Mouse (Mus musculus): Measurements from ENCODE around the gene Igfbp7. TPM values are rescaled to one million over a fixed set of nuclear protein-coding genes. Genes with fewer than 3 reads are reported as not detected.
A peak's percentile ranks its signal among the peaks of the same experiment; 100 is the strongest.

The Igfbp7 gene
- polyA plus RNA-seq, 1 experiment = 4,855 TPM

GRCm38 (mm10) chr5:77436308-77436707 lies 28.5 kb upstream of the Igfbp7 start:
- no peak for DNase-seq
- Histone ChIP-seq H3K4me1 (ENCODE audit: control insufficient read depth, insufficient read depth, low read length) (peaks cover 20% of the 10 kb centered on the region; the same call in 1 of the 2 replicates), H3K36me3 (ENCODE audit: control insufficient read depth, insufficient read depth, low read length) (no peaks in the 10 kb centered on the region), H3K4me3 (ENCODE audit: insufficient read depth, low read depth, low read length) (no peak overlapping the region), H3K27ac (ENCODE audit: insufficient read depth, low read depth, low read length) (no peak overlapping the region), H3K27me3 (replicated peaks; ENCODE audit: control insufficient read depth, insufficient read depth, low read length) (no peaks in the 10 kb centered on the region)
- 63% methylated on average over 4 of the region's 4 CpGs for WGBS
- TF ChIP-seq CTCF (conservative IDR thresholded peaks at IDR 0.05; ENCODE audit: insufficient read depth, insufficient read length, low read depth, low read length) (no peak), POLR2A (IDR thresholded peaks at IDR 0.05; ENCODE audit: low read depth, low read length) (no peak)

- Histone ChIP-seq H3K27me3 (replicated peaks; ENCODE audit: control insufficient read depth, insufficient read depth, low read length) (no peaks in the 10 kb centered on the region), H3K4me1 (ENCODE audit: control insufficient read depth, insufficient read depth, low read length) (peaks cover 20% of the 10 kb centered on the region; the same call in 1 of the 2 replicates), H3K27ac (ENCODE audit: insufficient read depth, low read depth, low read length) (no peak overlapping the region), H3K4me3 (ENCODE audit: insufficient read depth, low read depth, low read length) (no peak overlapping the region), H3K36me3 (ENCODE audit: control insufficient read depth, insufficient read depth, low read length) (no peaks in the 10 kb centered on the region)
- WGBS = 13% methylated on average over 11 of the region's 11 CpGs
- DNase-seq = peak; percentile 55
- TF ChIP-seq CTCF (conservative IDR thresholded peaks at IDR 0.05; ENCODE audit: insufficient read depth, insufficient read length, low read depth, low read length) = no peak
- no peak for TF ChIP-seq POLR2A (IDR thresholded peaks at IDR 0.05; ENCODE audit: low read depth, low read length)
Measured at GRCm38 (mm10) chr5:77434060-77434459, 26.2 kb upstream of the Igfbp7 start.

- Histone ChIP-seq H3K4me3 (ENCODE audit: insufficient read depth, low read depth, low read length) (no peak overlapping the region), H3K27me3 (replicated peaks; ENCODE audit: control insufficient read depth, insufficient read depth, low read length) (no peaks in the 10 kb centered on the region), H3K36me3 (ENCODE audit: control insufficient read depth, insufficient read depth, low read length) (no peaks in the 10 kb centered on the region), H3K27ac (ENCODE audit: insufficient read depth, low read depth, low read length) (peak overlapping the region; percentile 5; the same call in 1 of the 2 replicates), H3K4me1 (ENCODE audit: control insufficient read depth, insufficient read depth, low read length) (peaks cover 22% of the 10 kb centered on the region; the same call in 1 of the 2 replicates)
- peak; percentile 64 for DNase-seq
- 31% methylated on average over 9 of the region's 9 CpGs for WGBS
- TF ChIP-seq POLR2A (IDR thresholded peaks at IDR 0.05; ENCODE audit: low read depth, low read length) = no peak
- TF ChIP-seq CTCF (conservative IDR thresholded peaks at IDR 0.05; ENCODE audit: insufficient read depth, insufficient read length, low read depth, low read length) = no peak
Measured at GRCm38 (mm10) chr5:77433561-77433960, 25.7 kb upstream of the Igfbp7 start.

- Histone ChIP-seq H3K27ac (ENCODE audit: insufficient read depth, low read depth, low read length) (peak overlapping the region; percentile 5), H3K36me3 (ENCODE audit: control insufficient read depth, insufficient read depth, low read length) (no peaks in the 10 kb centered on the region), H3K4me1 (ENCODE audit: control insufficient read depth, insufficient read depth, low read length) (peaks cover 22% of the 10 kb centered on the region; the same call in 1 of the 2 replicates), H3K4me3 (ENCODE audit: insufficient read depth, low read depth, low read length) (no peak overlapping the region), H3K27me3 (replicated peaks; ENCODE audit: control insufficient read depth, insufficient read depth, low read length) (no peaks in the 10 kb centered on the region)
- WGBS = 35% methylated on average over 3 of the region's 3 CpGs
- TF ChIP-seq CTCF (conservative IDR thresholded peaks at IDR 0.05; ENCODE audit: insufficient read depth, insufficient read length, low read depth, low read length) = no peak
- peak; percentile 42 for DNase-seq
Measured at GRCm38 (mm10) chr5:77433119-77433518, 25.3 kb upstream of the Igfbp7 start.

- DNase-seq = peak; percentile 78
- no peaks in the 10 kb centered on the region for H3K27me3 ChIP-seq (replicated peaks; ENCODE audit: control insufficient read depth, insufficient read depth, low read length)
- peaks cover 22% of the 10 kb centered on the region; the same call in 1 of the 2 replicates for H3K4me1 ChIP-seq (ENCODE audit: control insufficient read depth, insufficient read depth, low read length)
- peak overlapping the region; percentile 73 for H3K27ac ChIP-seq (ENCODE audit: insufficient read depth, low read depth, low read length)
- H3K4me3 ChIP-seq (ENCODE audit: insufficient read depth, low read depth, low read length) = no peak overlapping the region
- 51% methylated on average over 2 of the region's 2 CpGs for WGBS
- TF ChIP-seq CTCF (conservative IDR thresholded peaks at IDR 0.05; ENCODE audit: insufficient read depth, insufficient read length, low read depth, low read length) (no peak), POLR2A (IDR thresholded peaks at IDR 0.05; ENCODE audit: low read depth, low read length) (no peak)
- no peaks in the 10 kb centered on the region for H3K36me3 ChIP-seq (ENCODE audit: control insufficient read depth, insufficient read depth, low read length)
Measured at GRCm38 (mm10) chr5:77432446-77432845, 24.6 kb upstream of the Igfbp7 start.

- TF ChIP-seq POLR2A (IDR thresholded peaks at IDR 0.05; ENCODE audit: low read depth, low read length) = no peak
- no peak for TF ChIP-seq CTCF (conservative IDR thresholded peaks at IDR 0.05; ENCODE audit: insufficient read depth, insufficient read length, low read depth, low read length)
- no peaks in the 10 kb centered on the region for H3K36me3 ChIP-seq (ENCODE audit: control insufficient read depth, insufficient read depth, low read length)
- WGBS = 94% methylated on average over 9 of the region's 9 CpGs
- no peak overlapping the region for H3K27ac ChIP-seq (ENCODE audit: insufficient read depth, low read depth, low read length)
- H3K27me3 ChIP-seq (replicated peaks; ENCODE audit: control insufficient read depth, insufficient read depth, low read length) = no peaks in the 10 kb centered on the region
- no peak overlapping the region for H3K4me3 ChIP-seq (ENCODE audit: insufficient read depth, low read depth, low read length)
- peaks cover 22% of the 10 kb centered on the region; the same call in 1 of the 2 replicates for H3K4me1 ChIP-seq (ENCODE audit: control insufficient read depth, insufficient read depth, low read length)
- no peak for DNase-seq
Measured at GRCm38 (mm10) chr5:77431068-77431467, 23.2 kb upstream of the Igfbp7 start.

- no peak overlapping the region for H3K27ac ChIP-seq (ENCODE audit: insufficient read depth, low read depth, low read length)
- H3K4me3 ChIP-seq (ENCODE audit: insufficient read depth, low read depth, low read length) = no peak overlapping the region
- H3K36me3 ChIP-seq (ENCODE audit: control insufficient read depth, insufficient read depth, low read length) = no peaks in the 10 kb centered on the region
- DNase-seq = no peak
- TF ChIP-seq POLR2A (IDR thresholded peaks at IDR 0.05; ENCODE audit: low read depth, low read length) = no peak
- H3K4me1 ChIP-seq (ENCODE audit: control insufficient read depth, insufficient read depth, low read length) = peaks cover 22% of the 10 kb centered on the region; the same call in 1 of the 2 replicates
- 74% methylated on average over 11 of the region's 11 CpGs for whole genome bisulfite sequencing
- no peaks in the 10 kb centered on the region for H3K27me3 ChIP-seq (replicated peaks; ENCODE audit: control insufficient read depth, insufficient read depth, low read length)
Measured at GRCm38 (mm10) chr5:77430471-77430870, 22.6 kb upstream of the Igfbp7 start.
